Mouse (Mus musculus): ENCODE measurements around the gene Gm11559. TPM values are rescaled to one million over a fixed set of nuclear protein-coding genes. Genes with fewer than 3 reads are reported as not detected.

Gm11559 gene
- not detected for polyA plus RNA-seq (2017; shearing (Covaris generic))

DNA sequence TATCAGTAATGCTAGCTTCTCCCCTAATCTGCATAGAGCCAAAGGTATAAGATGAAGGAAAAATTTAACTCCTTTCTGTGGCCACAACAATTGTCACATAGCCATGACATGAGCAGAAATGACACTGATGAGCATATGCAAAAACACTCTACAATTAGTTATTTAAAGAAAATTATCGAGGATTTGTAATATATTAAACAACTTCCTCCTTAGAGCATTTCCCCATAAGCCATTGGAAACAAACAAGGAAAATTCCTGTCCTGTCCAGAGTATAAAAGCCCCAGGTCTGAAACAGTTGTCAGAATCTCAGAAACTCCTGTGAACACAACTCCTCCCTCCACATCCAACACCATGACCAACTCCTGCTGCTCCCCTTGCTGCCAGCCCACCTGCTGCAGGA lies at the start of gene Gm11559:
TSS of gene Gm11559 (plus strand) at position 301 of the 400 bp plus-strand sequence.

DNA sequence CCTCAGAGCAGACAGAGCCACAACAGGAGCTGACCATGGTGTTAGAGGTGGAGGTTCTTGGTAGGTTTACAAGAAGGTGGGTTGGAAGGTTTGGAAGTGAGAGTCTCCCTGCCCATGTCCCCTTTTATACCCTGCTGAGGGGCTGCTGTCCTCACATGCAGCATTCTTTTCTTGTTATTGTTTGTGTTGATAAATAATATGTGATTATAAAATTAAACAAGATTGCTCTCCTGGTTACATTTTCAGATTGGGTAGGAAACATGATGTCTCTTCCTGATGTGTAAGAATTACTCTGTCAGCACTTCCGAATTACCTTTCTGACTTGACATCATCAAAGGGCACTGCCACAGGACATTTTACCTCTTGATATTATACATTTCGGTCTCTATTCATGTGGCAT lies 48.7 kb upstream of the Gm11559 start, which contains the start of gene Gm11564:
TSS of gene Gm11564 (minus strand) at position 101 of the 400 bp plus-strand sequence.

DNA sequence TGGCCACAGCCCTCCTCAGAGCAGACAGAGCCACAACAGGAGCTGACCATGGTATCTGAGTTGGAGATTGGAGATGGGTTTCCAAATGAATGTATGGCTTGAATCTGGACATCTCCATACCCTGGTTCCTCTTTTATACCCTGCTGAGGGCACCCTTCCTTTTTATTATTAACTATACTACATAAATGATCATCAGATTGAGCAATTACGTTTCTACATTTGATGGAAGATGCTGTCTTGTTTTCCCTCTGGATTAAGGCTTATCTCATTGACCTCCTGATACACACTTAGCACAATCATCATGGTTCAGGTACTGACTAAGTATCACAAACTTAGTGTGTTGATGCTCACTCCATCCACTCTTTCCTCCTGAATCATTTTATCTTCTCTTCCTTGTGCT lies 26.3 kb upstream of the Gm11559 start, which contains the start of gene 2300003K06Rik:
TSS of gene 2300003K06Rik (minus strand) at position 101 of the 400 bp plus-strand sequence.

GRCm38 (mm10) chr11:99851508-99851907 lies 12.8 kb upstream of the Gm11559 start, which contains the start of gene Krtap4-16:
Krtap4-16 (minus strand) TSS chr11:99851608.

GRCm38 (mm10) chr11:99857617-99858016 lies 6.7 kb upstream of the Gm11559 start, which contains the start of gene Gm11568:
Gm11568 (plus strand) TSS chr11:99857917.

GRCm38 (mm10) chr11:99873089-99873488 lies 8.8 kb downstream of the Gm11559 start, which contains the start of gene Krtap9-1:
Krtap9-1 (plus strand) TSS chr11:99873389.

GRCm38 (mm10) chr11:99878887-99879286 lies 14.6 kb downstream of the Gm11559 start, which contains the start of gene Gm11567:
Gm11567 (plus strand) TSS chr11:99879187.

GRCm38 (mm10) chr11:99907620-99908019 lies 43.3 kb downstream of the Gm11559 start, which contains the start of gene Krtap31-1:
Krtap31-1 (plus strand) TSS chr11:99907920.

DNA sequence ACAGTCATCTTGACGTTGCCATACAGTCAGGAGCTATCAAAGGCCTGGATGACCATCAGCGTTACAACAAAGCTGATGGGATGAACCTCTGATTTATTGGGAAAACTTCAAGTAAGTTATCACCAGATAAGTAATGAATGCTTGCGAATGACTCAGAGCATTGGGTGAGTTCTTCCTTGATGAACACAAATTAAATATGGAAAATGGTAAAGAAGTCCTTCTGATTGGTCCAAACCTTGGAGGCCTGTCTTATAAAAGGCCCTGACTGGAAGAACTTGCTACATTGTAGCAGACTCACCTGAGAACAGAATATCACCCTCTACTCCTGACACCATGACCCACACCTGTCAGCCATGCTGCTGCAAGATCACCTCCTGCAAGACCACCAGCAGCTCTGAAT lies 50.2 kb downstream of the Gm11559 start, which contains the start of gene Gm11565:
TSS of gene Gm11565 (plus strand) at position 301 of the 400 bp plus-strand sequence.

Other genes with a start within 250 kb of the Gm11559 start
- gene Krtap2-4, start 249.6 kb upstream of the Gm11559 start, polyA plus RNA-seq (2017; shearing (Covaris generic)): not detected
- not detected for gene Gm11562, start 244.0 kb upstream of the Gm11559 start, polyA plus RNA-seq (2017; shearing (Covaris generic))
- gene Krtap4-1, start 236.2 kb upstream of the Gm11559 start, polyA plus RNA-seq (2017; shearing (Covaris generic)): not detected
- gene Krtap4-2, start 229.4 kb upstream of the Gm11559 start, polyA plus RNA-seq (2017; shearing (Covaris generic)): not detected
- gene Krtap4-7, start 220.4 kb upstream of the Gm11559 start, polyA plus RNA-seq (2017; shearing (Covaris generic)): not detected
- gene Gm11555, start 214.2 kb upstream of the Gm11559 start, polyA plus RNA-seq (2017; shearing (Covaris generic)): not detected
- not detected for gene Gm11563, start 205.5 kb upstream of the Gm11559 start, polyA plus RNA-seq (2017; shearing (Covaris generic))
- not detected for gene Krtap4-6, start 198.5 kb upstream of the Gm11559 start, polyA plus RNA-seq (2017; shearing (Covaris generic))
- gene Gm14190, start 173.7 kb upstream of the Gm11559 start, polyA plus RNA-seq (2017; shearing (Covaris generic)): not detected
- not detected for gene Gm14180, start 130.2 kb upstream of the Gm11559 start, polyA plus RNA-seq (2017; shearing (Covaris generic))
- gene Gm11595, start 91.6 kb upstream of the Gm11559 start, polyA plus RNA-seq (2017; shearing (Covaris generic)): under 1 TPM in 1 of 2 experiments, not detected in 1; 0.32 TPM
- not detected for gene Krtap4-8, start 83.8 kb upstream of the Gm11559 start, polyA plus RNA-seq (2017; shearing (Covaris generic))
- not detected for gene Krtap4-9, start 79.3 kb upstream of the Gm11559 start, polyA plus RNA-seq (2017; shearing (Covaris generic))
- gene Gm11596, start 71.0 kb upstream of the Gm11559 start, polyA plus RNA-seq (2017; shearing (Covaris generic)): not detected
- gene Gm11569, start 65.5 kb upstream of the Gm11559 start, polyA plus RNA-seq (2017; shearing (Covaris generic)): not detected
- not detected for gene Gm11554, start 60.0 kb upstream of the Gm11559 start, polyA plus RNA-seq (2017; shearing (Covaris generic))
- gene Krtap4-13, start 54.6 kb upstream of the Gm11559 start, polyA plus RNA-seq (2017; shearing (Covaris generic)): not detected
- gene Gm11564, start 48.8 kb upstream of the Gm11559 start, polyA plus RNA-seq (2017; shearing (Covaris generic)): not detected
- gene 2300003K06Rik, start 26.4 kb upstream of the Gm11559 start, polyA plus RNA-seq (2017; shearing (Covaris generic)): not detected
- gene Krtap4-16, start 12.9 kb upstream of the Gm11559 start, polyA plus RNA-seq (2017; shearing (Covaris generic)): not detected
- gene Gm11568, start 6.6 kb upstream of the Gm11559 start, polyA plus RNA-seq (2017; shearing (Covaris generic)): under 1 TPM in 1 of 2 experiments, not detected in 1; 0.55 TPM
- not detected for gene Krtap9-1, start 8.9 kb downstream of the Gm11559 start, polyA plus RNA-seq (2017; shearing (Covaris generic))
- gene Gm11567, start 14.7 kb downstream of the Gm11559 start, polyA plus RNA-seq (2017; shearing (Covaris generic)): not detected
- not detected for gene Krtap31-1, start 43.4 kb downstream of the Gm11559 start, polyA plus RNA-seq (2017; shearing (Covaris generic))
- not detected for gene Gm11565, start 50.3 kb downstream of the Gm11559 start, polyA plus RNA-seq (2017; shearing (Covaris generic))
- gene Krtap31-2, start 71.8 kb downstream of the Gm11559 start, polyA plus RNA-seq (2017; shearing (Covaris generic)): not detected
- not detected for gene Krtap9-5, start 84.0 kb downstream of the Gm11559 start, polyA plus RNA-seq (2017; shearing (Covaris generic))
- gene Krtap29-1, start 114.6 kb downstream of the Gm11559 start, polyA plus RNA-seq (2017; shearing (Covaris generic)): not detected
- gene Krtap16-1, start 122.1 kb downstream of the Gm11559 start, polyA plus RNA-seq (2017; shearing (Covaris generic)): not detected
- gene Krtap17-1, start 129.5 kb downstream of the Gm11559 start, polyA plus RNA-seq (2017; shearing (Covaris generic)): not detected
- under 1 TPM in 1 of 2 experiments, not detected in 1; 0.23 TPM for gene Krt33a, start 151.7 kb downstream of the Gm11559 start, polyA plus RNA-seq (2017; shearing (Covaris generic))
- not detected for gene Krt33b, start 165.4 kb downstream of the Gm11559 start, polyA plus RNA-seq (2017; shearing (Covaris generic))
- gene Krt34, start 177.1 kb downstream of the Gm11559 start, polyA plus RNA-seq (2017; shearing (Covaris generic)): not detected
- gene Krt31, start 186.1 kb downstream of the Gm11559 start, polyA plus RNA-seq (2017; shearing (Covaris generic)): under 1 TPM in 1 of 2 experiments, not detected in 1; 0.15 TPM
- not detected for gene Krt32, start 223.8 kb downstream of the Gm11559 start, polyA plus RNA-seq (2017; shearing (Covaris generic))
- gene Krt35, start 231.8 kb downstream of the Gm11559 start, polyA plus RNA-seq (2017; shearing (Covaris generic)): not detected
- gene Krt36, start 241.2 kb downstream of the Gm11559 start, polyA plus RNA-seq (2017; shearing (Covaris generic)): not detected

All from activated CD4-positive, CD25-positive, alpha-beta regulatory T cell (primary cell).